Mouse (Mus musculus): ENCODE measurements around the gene Cx3cr1.

Gene Cx3cr1

GRCm38 (mm10) chr9:119854170-119854569, 215.5 kb downstream of the Cx3cr1 start:
- DNase-seq (ENCODE audit: low spot score): no peak

- no peak for DNase-seq (ENCODE audit: low spot score)
Measured at GRCm38 (mm10) chr9:119853071-119853846, 216.4 kb downstream of the Cx3cr1 start.

- no peak for DNase-seq (ENCODE audit: low spot score)
Measured at GRCm38 (mm10) chr9:119852347-119853030, 217.2 kb downstream of the Cx3cr1 start.

Measured in MN1 (cell line).